Mouse (Mus musculus) liver, postnatal 0 days (tissue): ENCODE results near the gene Sft2d2.

Source experiments
- CTCF ChIP-seq: sonication (generic); IDR thresholded peaks from 2 replicates; pipeline ENCODE4 v1.5.1; 2016; ENCODE audit warnings: antibody characterized with exemption, low read depth
- EP300 ChIP-seq: IDR thresholded peaks from 2 replicates; pipeline ENCODE4 v1.6.1; 2016; ENCODE audit warnings: antibody characterized with exemption, low read depth, mild to moderate bottlenecking

DNA sequence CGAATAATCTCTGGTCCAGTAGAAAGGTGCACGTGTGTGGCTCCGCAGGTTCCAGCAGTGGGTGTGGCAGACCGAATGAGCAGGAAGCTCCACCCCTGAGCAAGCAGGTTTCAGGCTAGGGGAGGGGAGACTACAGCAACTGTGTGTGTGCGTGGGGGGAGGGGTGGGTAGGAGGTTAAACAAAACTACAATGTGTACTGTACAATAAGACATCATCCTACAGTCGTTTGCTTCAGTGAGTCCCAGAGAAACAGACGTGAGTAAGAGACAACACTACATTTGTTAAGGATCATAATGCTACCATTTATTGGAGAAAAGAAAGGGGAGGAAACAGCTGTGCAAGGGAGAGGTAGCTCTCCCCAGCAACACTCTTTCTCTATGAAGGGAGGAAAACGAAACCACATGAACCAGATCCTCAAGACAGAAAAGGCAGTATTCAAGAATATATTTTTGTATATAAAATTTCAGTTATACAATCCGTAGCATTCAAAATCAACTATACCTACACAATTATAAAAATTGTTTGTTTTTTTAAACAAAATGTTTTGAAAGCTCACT, 20.1 kb downstream of the Sft2d2 start:
- TF ChIP-seq CTCF: no peak
- no peak for TF ChIP-seq EP300
